Mouse (Mus musculus) forebrain, embryonic 14.5 days (tissue): ENCODE results near the gene Olfr338. TPM values are rescaled to one million over a fixed set of nuclear protein-coding genes. Genes with fewer than 3 reads are reported as not detected.
"Not testable (repeated sequence)": the region's sequence is repeated elsewhere in the genome, so short reads cannot be mapped to it uniquely, and the experiment has no call there.

Experiments used
- ATAC-seq: fragments of 200-750 bp; cut with Nextera tagmentation; 2 replicates; pipeline ENCODE4 v1.8.0; 2017; ENCODE audit warnings: mild to moderate bottlenecking, moderate library complexity
- DNase-seq: peaks from one replicate; pipeline ENCODE4 v3.0.0-alpha.2; 2015; ENCODE audit warnings: low spot score
- H3K27ac ChIP-seq: fragments of 300-500 bp; sonication (generic); 2 replicates; pipeline ENCODE4 v1.5.1; 2014; ENCODE audit warnings: low read depth, mild to moderate bottlenecking, control low read depth, low read length, moderate library complexity
- H3K27me3 ChIP-seq: fragments of 300-500 bp; sonication (generic); replicated peaks from 2 replicates; pipeline ENCODE4 v1.6.1; 2014; ENCODE audit warnings: low read length, control low read depth, mixed read lengths; ENCODE audit not compliant: control insufficient read depth, insufficient read depth
- H3K36me3 ChIP-seq: fragments of 300-500 bp; sonication (generic); 2 replicates; pipeline ENCODE4 v1.6.1; 2014; ENCODE audit warnings: low read length, control low read depth; ENCODE audit not compliant: control insufficient read depth, insufficient read depth
- H3K4me1 ChIP-seq: fragments of 300-500 bp; sonication (generic); 2 replicates; pipeline ENCODE4 v1.6.1; 2014; ENCODE audit warnings: antibody characterized with exemption, low read length, control low read depth; ENCODE audit not compliant: control insufficient read depth, insufficient read depth
- H3K4me2 ChIP-seq: fragments of 300-500 bp; sonication (generic); 2 replicates; pipeline ENCODE4 v1.6.1; 2014; ENCODE audit warnings: mild to moderate bottlenecking, control low read depth, low read length
- H3K4me3 ChIP-seq: fragments of 300-500 bp; sonication (generic); 2 replicates; pipeline ENCODE4 v1.5.1; 2014; ENCODE audit warnings: low read depth, low read length, control low read depth
- H3K9ac ChIP-seq: fragments of 300-500 bp; sonication (generic); 2 replicates; pipeline ENCODE4 v1.6.1; 2014; ENCODE audit warnings: mild to moderate bottlenecking, low read length, control low read depth, moderate library complexity
- H3K9me3 ChIP-seq: fragments of 300-500 bp; sonication (generic); replicated peaks from 2 replicates; pipeline ENCODE4 v1.6.1; 2016; ENCODE audit warnings: low read length, control low read depth, mixed read lengths; ENCODE audit not compliant: control insufficient read depth
- WGBS: fragments of 180-500 bp; shearing (Covaris S2); extraction: QIAGEN DNeasy Blood & Tissue Kit; methylation state at CpG from one replicate; pipeline ENCODE4 v1.1.7; 2014; 5-methylcytosine and 5-hydroxymethylcytosine counted together
- polyA plus RNA-seq: library from polyadenylated mRNA; unstranded; fragments of >200 nt; fragmentation: Nextera tagmentation; extraction: Ambion mirVana; gene quantifications from 2 replicates; pipeline ENCODE4 v1.2.1, GENCODE M21; 2014

Olfr338 gene
- not detected in 2 replicates for polyA plus RNA-seq

- Histone ChIP-seq H3K4me1 (no peaks in the 10 kb centered on the region), H3K36me3 (no peaks in the 10 kb centered on the region), H3K27me3 (no peaks in the 10 kb centered on the region), H3K9ac (no peak within 1 kb of the TSS), H3K27ac (no peak within 1 kb of the TSS), H3K4me2 (no peak within 1 kb of the TSS), H3K4me3 (no peak within 1 kb of the TSS), H3K9me3 (no peaks in the 10 kb centered on the region)
- no peak for ATAC-seq
- no peak for DNase-seq
These were observed at the start of gene Olfr338 for GRCm38 (mm10) chr2:36373219-36373618. Olfr338 (plus strand) TSS chr2:36373519.

GRCm38 (mm10) chr2:36415174-36415573 is 41.9 kb downstream of the Olfr338 start:
- DNase-seq, H3K27me3 ChIP-seq, H3K36me3 ChIP-seq, H3K4me2 ChIP-seq, H3K4me1 ChIP-seq, H3K9me3 ChIP-seq, ATAC-seq, H3K9ac ChIP-seq, H3K27ac ChIP-seq, H3K4me3 ChIP-seq: not testable (repeated sequence)
- 82% methylated on average over 3 of the region's 3 CpGs for WGBS

- not testable (repeated sequence) for H3K4me1 ChIP-seq, DNase-seq, H3K4me2 ChIP-seq, ATAC-seq, H3K27me3 ChIP-seq, H3K4me3 ChIP-seq, H3K9me3 ChIP-seq, H3K9ac ChIP-seq, H3K36me3 ChIP-seq, H3K27ac ChIP-seq
- 88% methylated on average over 7 of the region's 7 CpGs for WGBS
These were observed 42.3 kb downstream of the Olfr338 start for GRCm38 (mm10) chr2:36415591-36415990.

- H3K27me3 ChIP-seq = no peaks in the 10 kb centered on the region
- H3K4me1 ChIP-seq = no peaks in the 10 kb centered on the region
- DNase-seq (no peak), ATAC-seq (no peak)
- no peak within 1 kb of the TSS for H3K4me2 ChIP-seq
- no peak within 1 kb of the TSS for H3K27ac ChIP-seq
- H3K36me3 ChIP-seq = no peaks in the 10 kb centered on the region
- no peak within 1 kb of the TSS for H3K4me3 ChIP-seq
- H3K9me3 ChIP-seq = peaks cover 7% of the 10 kb centered on the region; the same call in 1 of the 2 replicates
- no peak within 1 kb of the TSS for H3K9ac ChIP-seq
- 80% methylated on average over 3 of the region's 3 CpGs for WGBS
These were observed 45.3 kb downstream of the Olfr338 start, which contains the start of gene Olfr339 for GRCm38 (mm10) chr2:36418647-36419046. Olfr339 (plus strand) TSS chr2:36418947.

Other genes starting within 250 kb of the Olfr338 start
- 37.2 and 39.9 TPM in 2 replicates for gene Mrrf, start 237.1 kb upstream of the Olfr338 start, polyA plus RNA-seq
- 166 and 187 TPM in 2 replicates for gene Rbm18, start 236.7 kb upstream of the Olfr338 start, polyA plus RNA-seq
- 3.7 and 3.8 TPM in 2 replicates for gene Ptgs1, start 143.1 kb upstream of the Olfr338 start, polyA plus RNA-seq
- gene Olfr339, start 45.4 kb downstream of the Olfr338 start, polyA plus RNA-seq = not detected in 2 replicates
- not detected in 2 replicates for gene Olfr340, start 79.1 kb downstream of the Olfr338 start, polyA plus RNA-seq
- gene Olfr341, start 108.9 kb downstream of the Olfr338 start, polyA plus RNA-seq = not detected in 2 replicates
- gene Olfr342, start 151.5 kb downstream of the Olfr338 start, polyA plus RNA-seq = not detected in 2 replicates
- not detected in 2 replicates for gene Olfr344, start 193.1 kb downstream of the Olfr338 start, polyA plus RNA-seq